Mouse (Mus musculus) large intestine, adult 2 months (tissue): ENCODE data around the gene Hsp90ab1. TPM values are rescaled to one million over a fixed set of nuclear protein-coding genes. Genes with fewer than 3 reads are reported as not detected.

Experiments
- polyA plus RNA-seq: library from polyadenylated mRNA; depleted of rRNA; stranded (reverse); fragments of >200 nt; gene quantifications from 2 replicates; pipeline ENCODE4 v1.2.3, GENCODE M21; 2012; rRNA removed

The Hsp90ab1 gene
- polyA plus RNA-seq, 1 experiment: 417 TPM

Other genes with a start within 250 kb of the Hsp90ab1 start
- 10.5 and 10.9 TPM in 2 replicates for gene Cdc5l, start 139.5 kb downstream of the Hsp90ab1 start, polyA plus RNA-seq
- gene Spats1, start 97.9 kb downstream of the Hsp90ab1 start, polyA plus RNA-seq: not detected in 2 replicates
- 9.8 and 12.6 TPM in 2 replicates for gene Aars2, start 66.4 kb downstream of the Hsp90ab1 start, polyA plus RNA-seq
- 0.04 TPM in 1 of 2 replicates, not detected in the other for gene Tcte1, start 49.8 kb downstream of the Hsp90ab1 start, polyA plus RNA-seq
- gene Tmem151b, start 23.6 kb downstream of the Hsp90ab1 start, polyA plus RNA-seq: 0.66 and 0.73 TPM in 2 replicates
- 5.9 and 6.8 TPM in 2 replicates for gene Nfkbie, start 17.6 kb downstream of the Hsp90ab1 start, polyA plus RNA-seq
- 78.2 and 107 TPM in 2 replicates for gene Slc35b2, start 9.4 kb downstream of the Hsp90ab1 start, polyA plus RNA-seq
- gene Slc29a1, start 26.3 kb upstream of the Hsp90ab1 start, polyA plus RNA-seq: 52.9 and 56.9 TPM in 2 replicates
- 0.63 and 2.0 TPM in 2 replicates for gene Mymx, start 28.8 kb upstream of the Hsp90ab1 start, polyA plus RNA-seq
- 0.05 and 0.15 TPM in 2 replicates for gene Capn11, start 86.1 kb upstream of the Hsp90ab1 start, polyA plus RNA-seq
- 112 and 134 TPM in 2 replicates for gene Mrpl14, start 113.1 kb upstream of the Hsp90ab1 start, polyA plus RNA-seq
- 44.7 and 62.4 TPM in 2 replicates for gene Tmem63b, start 113.6 kb upstream of the Hsp90ab1 start, polyA plus RNA-seq
- not detected in 2 replicates for gene 1600014C23Rik, start 160.6 kb upstream of the Hsp90ab1 start, polyA plus RNA-seq